28 mouse cellular contexts compared by ENCODE assay signal in genomic region chr2:69690214-69690613, GRCm38 (mm10). TPM values are rescaled to one million over a fixed set of nuclear protein-coding genes. Genes with fewer than 3 reads are reported as not detected.
"Had no signal": no experiment of that assay in that cellular context is flagged by ENCODE, and none has a peak within 500 bp of the region (broad histone marks: within the 10 kb centered on the region; RNA-seq: fewer than 3 reads in every experiment).

No protein-coding gene starts in this region.

- H3K4me1 ChIP-seq: embryonic facial prominence, embryonic 10.5 days; embryonic facial prominence, embryonic 12.5 days; embryonic facial prominence, embryonic 13.5 days; embryonic facial prominence, embryonic 15.5 days; forebrain, embryonic 10.5 days; forebrain, embryonic 12.5 days; forebrain, embryonic 13.5 days; forebrain, embryonic 15.5 days; heart, embryonic 10.5 days had no signal

- H3K27me3 ChIP-seq: embryonic facial prominence, embryonic 12.5 days; embryonic facial prominence, embryonic 13.5 days; embryonic facial prominence, embryonic 15.5 days; forebrain, embryonic 12.5 days; forebrain, embryonic 13.5 days; forebrain, embryonic 15.5 days had no signal

- H3K9ac ChIP-seq: embryonic facial prominence, embryonic 12.5 days; embryonic facial prominence, embryonic 13.5 days; embryonic facial prominence, embryonic 15.5 days; forebrain, embryonic 12.5 days; forebrain, embryonic 13.5 days; forebrain, embryonic 15.5 days; forebrain, postnatal 0 days had no signal

- H3K4me3 ChIP-seq: embryonic facial prominence, embryonic 10.5 days; embryonic facial prominence, embryonic 12.5 days; embryonic facial prominence, embryonic 13.5 days; embryonic facial prominence, embryonic 15.5 days; erythroblast, embryonic 14.5 days; forebrain, embryonic 10.5 days; forebrain, embryonic 12.5 days; forebrain, embryonic 13.5 days; forebrain, embryonic 15.5 days; gastrocnemius, adult 2 months; heart, embryonic 10.5 days had no signal

- ATAC-seq: forebrain, embryonic 13.5 days; forebrain, embryonic 14.5 days; forebrain, embryonic 15.5 days; forebrain, embryonic 16.5 days; forebrain, postnatal 0 days had no signal

- H3K27ac ChIP-seq: embryonic facial prominence, embryonic 10.5 days; embryonic facial prominence, embryonic 12.5 days; embryonic facial prominence, embryonic 13.5 days; embryonic facial prominence, embryonic 15.5 days; forebrain, embryonic 10.5 days; forebrain, embryonic 12.5 days; forebrain, embryonic 13.5 days; forebrain, embryonic 15.5 days; gastrocnemius, adult 2 months; heart, embryonic 10.5 days had no signal

- DNase-seq: cerebellum, adult 8-10 months; cerebellum, adult 9-10 months; cerebellum, adult 9-11 months; cerebellum, postnatal 10 days; cerebellum, postnatal 14 days; cerebellum, postnatal 25 days; cerebellum, postnatal 36 days; embryo, embryonic 11 days; forebrain, postnatal 0 days; gastrocnemius, adult 2 months; gastrocnemius, postnatal 10 days; gastrocnemius, postnatal 14 days; gastrocnemius, postnatal 25 days; gastrocnemius, postnatal 36 days; heart, adult 18-20 months had no signal

RNA-seq across cellular contexts. Expression of gene Klhl41, which starts 20.3 kb away (rescaled TPM):
- total RNA-seq: common myeloid progenitor, adult 5-6 weeks had no signal
- polyA plus RNA-seq: erythroblast, embryonic 14.5 days; forebrain, embryonic 16.5 days had no signal

RNA-seq across cellular contexts. Expression of gene Fastkd1, which starts 23.1 kb away (rescaled TPM):
- polyA plus RNA-seq: erythroblast, embryonic 14.5 days had no signal

RNA-seq across cellular contexts. Expression of gene Bbs5, which starts 43.2 kb away (rescaled TPM):
- polyA plus RNA-seq: erythroblast, embryonic 14.5 days had no signal
